Mouse (Mus musculus) cerebellum, postnatal 25 days (tissue): ENCODE measurements around the gene Mrpl1.

Experiments used
- DNase-seq, 2 experiments: peaks; one replicate each; pipeline ENCODE4 v3.0.0; 2021; ENCODE audit warnings: mixed read lengths in 2 of 2

Gene Mrpl1

GRCm38 (mm10) chr5:96209459-96209858, at the start of gene Mrpl1:
TSS of gene Mrpl1 (plus strand) at chr5:96209493.
- peak; percentile 38 to 49 for DNase-seq

DNA sequence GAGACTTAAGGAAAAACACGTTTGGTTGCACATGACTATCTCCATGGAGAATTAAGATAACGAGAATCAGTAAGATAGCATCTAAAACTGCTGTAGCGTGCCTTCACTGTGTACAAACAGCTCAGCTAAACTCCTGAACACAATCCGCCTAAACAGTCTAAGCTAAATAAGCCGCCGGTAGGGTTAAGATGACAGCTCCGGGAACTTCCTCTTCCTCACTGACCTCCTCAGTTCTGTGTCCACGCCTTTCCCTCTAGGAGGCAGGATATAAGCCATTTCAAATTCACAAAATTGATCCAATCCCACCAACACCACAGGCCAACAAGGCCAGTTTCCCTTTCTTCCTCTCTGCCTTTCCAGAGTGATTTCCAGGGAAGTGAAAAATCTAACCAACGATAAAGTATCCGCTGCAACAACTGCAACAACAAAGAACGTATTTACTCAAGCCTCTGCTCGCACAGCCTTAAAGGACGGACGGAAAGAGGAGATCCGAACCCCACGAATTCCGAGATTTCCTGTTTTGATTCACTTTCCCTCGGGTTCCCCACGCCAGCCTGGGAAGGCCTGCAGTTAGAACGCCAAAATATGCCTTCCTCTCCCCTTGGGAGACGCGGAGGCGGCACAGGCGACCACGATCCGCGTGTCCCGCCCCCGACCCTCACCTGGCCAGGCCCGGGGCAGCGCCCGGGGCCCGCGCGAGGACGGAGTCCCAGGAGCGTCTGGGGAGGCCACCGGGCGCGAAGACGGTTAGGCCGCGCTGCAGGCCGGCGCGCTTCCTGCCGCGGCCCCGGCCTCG, 48.6 kb upstream of the Mrpl1 start:
- peak; percentile 15 to 55 for DNase-seq

- no peak for DNase-seq
These were observed 48.1 kb upstream of the Mrpl1 start for GRCm38 (mm10) chr5:96161263-96161577.

DNA sequence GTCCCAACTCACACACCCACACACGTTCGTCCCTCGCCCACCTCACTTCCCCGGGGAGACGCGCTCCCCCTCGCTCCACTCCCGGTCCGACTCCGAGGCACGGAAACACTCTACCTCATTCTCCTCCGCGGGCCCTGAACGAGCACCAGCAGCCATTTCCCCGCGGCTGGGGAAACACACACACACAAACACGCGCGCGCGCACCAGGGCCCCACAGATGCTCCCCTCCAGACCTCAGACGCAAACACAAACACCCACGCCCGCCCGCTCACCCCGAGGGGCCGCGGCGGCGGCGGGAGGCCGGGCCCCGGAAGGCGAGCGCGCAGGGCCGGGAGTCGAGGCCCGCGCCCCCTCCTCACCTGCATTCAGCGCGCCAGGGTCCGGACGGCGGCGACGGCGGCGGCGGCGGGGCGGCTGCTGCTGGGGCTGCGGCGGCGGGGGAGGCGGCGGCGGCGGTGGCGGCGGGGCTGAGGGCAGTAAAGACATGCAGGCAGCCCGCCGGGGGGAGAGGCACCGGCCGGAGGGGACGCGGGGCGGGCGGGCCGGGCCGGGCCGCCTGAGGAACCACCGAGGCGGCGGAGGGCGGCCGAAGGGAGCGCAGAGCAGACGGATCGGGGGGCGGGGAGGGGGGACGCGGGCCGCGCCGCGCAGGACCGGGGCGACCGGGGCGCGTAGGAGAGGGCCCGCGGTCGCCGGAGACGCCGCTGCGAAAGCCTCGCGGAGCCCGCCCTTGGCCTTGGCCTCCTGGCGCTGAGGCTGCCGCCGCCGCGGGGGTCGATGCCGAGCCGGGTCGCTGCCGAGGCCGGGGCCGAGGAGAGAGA, 47.5 kb upstream of the Mrpl1 start:
- peak; percentile 74 for DNase-seq

DNA sequence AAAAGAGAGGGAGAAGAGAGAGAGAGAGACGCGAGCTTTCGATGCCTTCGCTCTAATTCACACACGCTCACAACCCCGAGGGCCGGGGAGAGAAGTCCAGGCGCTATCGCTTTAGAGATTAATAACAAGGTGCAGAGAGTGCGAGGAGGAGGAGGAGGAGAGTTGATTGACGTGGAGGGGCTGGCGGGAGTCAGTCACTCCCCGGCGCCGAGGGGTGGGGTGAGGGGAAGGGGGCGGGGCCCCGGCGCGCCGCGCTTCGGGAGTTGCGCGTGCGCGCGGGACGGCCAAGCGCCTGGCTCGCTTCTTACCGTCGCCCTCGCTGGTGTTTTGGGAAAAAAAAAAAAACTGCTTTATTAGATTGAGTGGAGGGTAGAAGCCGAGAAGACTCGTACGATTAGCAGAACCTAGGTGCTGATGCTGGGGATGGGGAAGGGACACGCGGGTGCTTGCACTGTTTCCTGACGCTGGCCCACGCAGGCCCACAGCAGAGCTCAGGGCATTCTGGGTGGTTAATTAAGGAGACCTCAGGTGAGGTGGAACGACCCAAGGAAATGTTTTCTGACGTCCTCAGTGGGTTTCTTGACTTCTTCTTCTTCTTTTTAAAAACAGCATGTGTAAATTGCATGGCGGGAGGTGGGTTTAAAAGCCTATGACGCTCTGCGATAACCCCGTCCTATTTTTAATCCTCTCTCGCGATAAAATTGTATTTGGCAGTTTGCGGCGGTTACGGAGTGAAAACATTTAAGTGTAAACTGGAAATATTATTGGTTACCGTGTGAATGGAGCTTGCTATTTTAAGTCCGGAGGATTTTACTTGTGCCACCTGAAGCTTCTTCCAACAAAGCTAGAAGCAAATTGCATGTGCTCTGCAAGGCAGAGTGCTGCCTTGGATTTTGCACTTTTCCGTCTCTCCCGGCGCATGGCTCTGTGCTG, 46.6 kb upstream of the Mrpl1 start:
- DNase-seq, result peak; percentile 86 to 94

- no peak for DNase-seq
These were observed 45.8 kb upstream of the Mrpl1 start for GRCm38 (mm10) chr5:96163396-96164020.

DNA sequence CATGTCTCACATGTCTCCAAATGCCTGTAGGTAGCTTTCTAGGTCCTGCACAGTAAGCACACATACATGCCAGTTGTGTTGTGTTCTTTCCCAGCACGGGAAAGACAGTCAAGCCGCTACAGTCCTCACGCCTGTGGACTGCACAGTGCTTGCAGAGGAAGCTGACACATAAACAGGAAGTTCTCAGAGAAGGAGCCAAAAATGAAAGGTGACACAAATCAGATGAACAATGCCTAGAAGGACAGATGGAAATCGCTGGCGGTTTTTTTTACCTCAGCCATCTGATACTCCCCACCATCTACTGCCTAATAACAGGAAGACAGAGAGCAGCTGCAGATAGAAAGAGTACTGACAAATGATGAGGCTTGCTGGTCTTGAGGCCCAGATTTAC, 45.3 kb upstream of the Mrpl1 start, which contains the start of gene Cnot6l:
TSS of gene Cnot6l (minus strand) at position 151 of the 391 bp plus-strand sequence.
- DNase-seq, result peak; percentile 23 to 31

DNA sequence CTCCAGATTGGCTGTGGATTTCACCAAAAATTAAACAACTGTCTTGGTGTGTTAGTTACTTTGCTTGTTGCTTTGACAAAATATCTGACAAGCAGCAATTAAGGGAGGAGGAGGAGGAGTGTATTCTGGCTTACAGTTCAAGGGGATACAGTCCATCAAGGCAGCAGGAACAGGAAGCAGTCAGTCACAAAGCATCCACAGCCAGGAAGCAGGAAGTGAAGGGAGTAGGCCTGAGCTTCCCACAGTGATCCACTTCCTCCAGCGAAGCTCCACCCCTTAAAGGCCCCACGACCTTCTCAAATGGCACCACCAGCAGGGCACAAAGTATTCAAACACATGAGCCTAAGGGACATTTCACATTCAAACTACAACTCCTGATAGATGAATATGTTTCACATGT, 42.5 kb upstream of the Mrpl1 start:
- DNase-seq, result no peak

GRCm38 (mm10) chr5:96170443-96170842, 38.9 kb upstream of the Mrpl1 start:
- no peak for DNase-seq

GRCm38 (mm10) chr5:96171765-96172164, 37.5 kb upstream of the Mrpl1 start:
- DNase-seq, result no peak

DNA sequence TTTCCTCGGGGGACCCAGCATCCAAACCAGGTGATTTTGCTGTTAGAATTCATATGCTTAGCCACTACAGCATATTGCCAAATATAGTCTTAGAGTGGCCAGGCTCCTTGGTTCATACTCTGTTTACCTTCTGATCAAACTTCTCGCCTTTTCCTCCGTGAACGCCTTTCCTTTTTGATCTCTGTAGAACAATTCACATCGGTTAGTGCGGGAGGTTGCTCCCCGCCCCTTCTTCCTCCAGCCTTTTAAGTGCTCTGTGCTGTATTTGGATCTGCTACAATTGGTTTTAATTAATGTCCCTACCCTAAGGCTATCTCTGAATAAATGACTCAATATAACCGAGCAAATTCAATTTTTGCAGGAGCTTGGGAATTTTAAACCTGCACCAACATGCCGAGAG, 33.2 kb upstream of the Mrpl1 start:
- DNase-seq, result no peak

GRCm38 (mm10) chr5:96176879-96177358, 32.4 kb upstream of the Mrpl1 start:
- DNase-seq, result no peak

DNA sequence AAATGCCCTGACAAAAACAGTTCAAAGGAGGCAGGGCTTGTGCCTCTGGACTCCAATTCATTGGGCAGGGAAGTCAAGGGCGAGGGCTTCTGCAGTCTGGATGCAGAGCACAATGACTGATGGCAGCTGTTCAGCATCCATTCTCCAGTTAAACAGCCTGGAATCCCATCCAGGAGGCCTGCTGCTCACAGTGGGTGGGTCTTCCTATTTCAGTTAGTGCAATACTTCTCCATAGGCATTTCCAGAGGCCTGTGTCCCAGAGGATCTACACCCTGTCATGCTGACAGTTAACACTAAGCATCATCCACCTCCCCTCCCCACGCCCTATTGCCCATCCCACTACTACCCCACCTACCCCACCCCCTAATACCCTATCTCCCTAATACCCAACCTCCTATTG, 26.1 kb upstream of the Mrpl1 start:
- DNase-seq, result no peak

DNA sequence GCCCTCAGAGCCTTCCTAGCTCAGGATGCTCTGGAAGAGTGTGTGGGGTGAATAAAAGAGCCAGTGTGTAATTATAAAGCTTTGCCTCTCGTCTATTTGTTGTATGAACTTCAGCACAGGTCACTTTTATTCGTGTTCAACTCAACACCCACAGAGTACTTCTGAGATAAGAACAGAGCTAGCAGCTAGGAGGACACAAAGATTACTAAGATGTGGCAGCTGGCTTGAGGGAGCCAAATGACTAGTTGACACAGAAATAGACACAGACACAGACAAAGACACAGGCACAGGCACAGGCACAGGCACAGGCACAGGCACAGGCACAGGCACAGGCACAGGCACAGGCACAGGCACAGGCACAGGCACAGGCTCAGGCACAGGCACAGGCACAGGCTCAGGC, 25.3 kb upstream of the Mrpl1 start:
- no peak for DNase-seq

GRCm38 (mm10) chr5:96189761-96190160, 19.5 kb upstream of the Mrpl1 start:
- no peak for DNase-seq

- DNase-seq, result no peak
These were observed 18.0 kb upstream of the Mrpl1 start for GRCm38 (mm10) chr5:96191251-96191650.

GRCm38 (mm10) chr5:96196547-96197052, 12.7 kb upstream of the Mrpl1 start:
- DNase-seq, result no peak

- no peak for DNase-seq
These were observed 11.0 kb upstream of the Mrpl1 start for GRCm38 (mm10) chr5:96198271-96198670.

DNA sequence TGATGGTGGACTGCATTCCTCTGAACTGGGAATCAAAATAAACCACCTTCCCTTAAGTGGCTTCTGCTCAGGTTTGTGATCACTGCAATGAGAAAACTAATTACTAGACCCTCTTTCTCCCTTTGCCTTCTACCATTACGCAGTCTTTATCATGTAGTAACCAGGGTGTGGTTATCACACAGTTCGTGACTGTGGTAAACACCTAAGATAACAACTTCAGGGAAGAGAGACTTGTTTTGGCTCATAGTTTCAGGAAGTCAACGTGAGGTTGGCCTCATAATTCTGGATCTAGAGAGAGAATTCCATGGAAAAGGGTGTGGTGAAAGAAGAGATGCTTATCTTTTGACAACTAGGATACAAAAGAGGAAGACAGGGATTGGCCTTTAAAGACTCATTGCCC, 9.0 kb upstream of the Mrpl1 start:
- no peak for DNase-seq

- DNase-seq, result no peak
These were observed 7.7 kb upstream of the Mrpl1 start for GRCm38 (mm10) chr5:96201462-96202154.

DNA sequence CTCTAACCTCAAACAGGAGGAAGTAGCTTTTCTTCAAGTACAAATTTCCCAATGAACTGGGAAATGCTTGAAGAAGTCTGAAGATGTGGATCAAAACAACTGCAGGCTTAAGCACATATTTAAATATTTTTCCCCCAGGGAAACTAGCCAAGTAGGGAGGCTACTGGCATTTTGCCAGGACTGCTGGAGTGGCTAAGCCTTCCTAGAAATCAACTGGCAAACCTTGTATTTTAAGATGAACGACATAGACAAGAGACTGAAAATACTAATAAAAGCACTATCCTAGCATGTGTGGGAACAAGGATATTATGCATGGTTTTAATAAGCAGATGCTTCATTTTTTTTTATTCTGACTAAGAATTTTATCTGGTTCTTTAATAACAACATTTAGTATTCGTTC, 2.4 kb upstream of the Mrpl1 start:
- no peak for DNase-seq

DNA sequence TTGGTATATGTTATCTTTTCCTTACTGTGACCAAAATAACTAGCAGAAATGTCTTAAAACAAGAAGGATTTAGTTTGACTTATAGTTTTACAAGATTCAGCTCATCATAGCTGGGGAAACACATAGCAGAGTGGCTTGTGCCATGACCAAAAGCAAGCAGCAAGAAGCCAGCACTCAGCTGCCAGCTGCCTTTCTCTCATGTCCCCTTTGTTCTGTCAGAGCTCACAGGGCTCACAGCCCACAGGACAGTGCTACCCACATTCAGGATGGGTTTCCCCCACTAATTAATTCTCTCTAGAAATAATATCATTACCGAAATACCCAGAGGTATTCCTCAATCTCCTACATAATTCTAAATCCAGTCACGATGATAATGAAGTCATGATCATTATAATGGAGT, 1.8 kb upstream of the Mrpl1 start:
- no peak for DNase-seq
